Mouse (Mus musculus) limb, embryonic 15.5 days (tissue): ENCODE measurements around the gene Pex11b. TPM values are rescaled to one million over a fixed set of nuclear protein-coding genes. Genes with fewer than 3 reads are reported as not detected.
A peak's percentile ranks its signal among the peaks of the same experiment; 100 is the strongest.

Experiments used
- ATAC-seq: fragments of 200-750 bp; cut with Nextera tagmentation; 2 replicates; pipeline ENCODE4 v1.8.0; 2017; ENCODE audit warnings: low read depth, moderate TSS enrichment; ENCODE audit not compliant: insufficient number of reproducible peaks, low FRiP score, low TSS enrichment
- H3K27ac ChIP-seq: fragments of 300-500 bp; sonication (generic); 2 replicates; pipeline ENCODE4 v1.5.1; 2015; ENCODE audit warnings: moderate library complexity, mild to moderate bottlenecking, inconsistent platforms
- H3K27me3 ChIP-seq: fragments of 300-500 bp; sonication (generic); 2 replicates; pipeline ENCODE4 v1.6.1; 2015; ENCODE audit warnings: inconsistent platforms
- H3K36me3 ChIP-seq: fragments of 300-500 bp; sonication (generic); 2 replicates; pipeline ENCODE4 v1.6.1; 2015; ENCODE audit warnings: inconsistent platforms
- H3K4me1 ChIP-seq: fragments of 300-500 bp; sonication (generic); 2 replicates; pipeline ENCODE4 v1.6.1; 2015; ENCODE audit warnings: inconsistent platforms
- H3K4me2 ChIP-seq: fragments of 300-500 bp; sonication (generic); 2 replicates; pipeline ENCODE4 v1.6.1; 2015; ENCODE audit warnings: mild to moderate bottlenecking, inconsistent platforms
- H3K4me3 ChIP-seq: fragments of 300-500 bp; sonication (generic); 2 replicates; pipeline ENCODE4 v1.5.1; 2015; ENCODE audit warnings: mild to moderate bottlenecking, inconsistent platforms
- H3K9ac ChIP-seq: fragments of 300-500 bp; sonication (generic); 2 replicates; pipeline ENCODE4 v1.6.1; 2015; ENCODE audit warnings: inconsistent platforms
- H3K9me3 ChIP-seq: fragments of 300-500 bp; sonication (generic); 2 replicates; pipeline ENCODE4 v1.6.1; 2016; ENCODE audit warnings: inconsistent platforms
- WGBS: fragments of 180-500 bp; shearing (Covaris S2); methylation state at CpG from one replicate; pipeline ENCODE4 v1.1.7; 2015; 5-methylcytosine and 5-hydroxymethylcytosine counted together
- polyA plus RNA-seq: library from polyadenylated mRNA; unstranded; fragments of >200 nt; fragmentation: Nextera tagmentation; extraction: Ambion mirVana; gene quantifications from 2 replicates; pipeline ENCODE4 v1.2.1, GENCODE M21; 2015

Gene Pex11b
- polyA plus RNA-seq, 1 experiment from 2014 or later, result 56.6 TPM

GRCm38 (mm10) chr3:96629729-96630600 is 5.2 kb upstream of the Pex11b start, which contains the start of gene Rbm8a:
Rbm8a (plus strand) TSS chr3:96629933.
- Histone ChIP-seq H3K9me3 (no peaks in the 10 kb centered on the region), H3K4me3 (peak within 1 kb of the TSS; percentile 57), H3K36me3 (peaks cover 35% of the 10 kb centered on the region), H3K4me1 (peaks cover 20% of the 10 kb centered on the region), H3K4me2 (peak within 1 kb of the TSS; percentile 69), H3K9ac (peak within 1 kb of the TSS; percentile 65), H3K27ac (peak within 1 kb of the TSS; percentile 81), H3K27me3 (no peaks in the 10 kb centered on the region)
- WGBS, result under 1% methylated on average over 48 of the region's 48 CpGs
- ATAC-seq, result peak; percentile 93

GRCm38 (mm10) chr3:96632058-96632457 is 3.1 kb upstream of the Pex11b start:
- peaks cover 24% of the 10 kb centered on the region for H3K36me3 ChIP-seq
- no peak overlapping the region for H3K4me2 ChIP-seq
- H3K4me3 ChIP-seq, result no peak overlapping the region
- no peak overlapping the region for H3K9ac ChIP-seq
- no peak for ATAC-seq
- no peak overlapping the region for H3K27ac ChIP-seq
- peaks cover 35% of the 10 kb centered on the region for H3K4me1 ChIP-seq
- H3K27me3 ChIP-seq, result no peaks in the 10 kb centered on the region
- no peaks in the 10 kb centered on the region for H3K9me3 ChIP-seq

- H3K9me3 ChIP-seq, result no peaks in the 10 kb centered on the region
- peaks cover 30% of the 10 kb centered on the region for H3K4me1 ChIP-seq
- H3K9ac ChIP-seq, result no peak overlapping the region
- WGBS, result 65% methylated on average over 1 of the region's 1 CpGs
- no peak overlapping the region for H3K27ac ChIP-seq
- H3K4me2 ChIP-seq, result no peak overlapping the region
- H3K4me3 ChIP-seq, result no peak overlapping the region
- no peak for ATAC-seq
- H3K27me3 ChIP-seq, result no peaks in the 10 kb centered on the region
- H3K36me3 ChIP-seq, result peaks cover 43% of the 10 kb centered on the region
Measured at GRCm38 (mm10) chr3:96634015-96634414, 1.2 kb upstream of the Pex11b start.

- Histone ChIP-seq H3K36me3 (peaks cover 59% of the 10 kb centered on the region), H3K27ac (peak overlapping the region; percentile 90), H3K9me3 (no peaks in the 10 kb centered on the region), H3K27me3 (no peaks in the 10 kb centered on the region), H3K4me1 (peaks cover 21% of the 10 kb centered on the region), H3K9ac (peak overlapping the region; percentile 95), H3K4me3 (peak overlapping the region; percentile 90), H3K4me2 (peak overlapping the region; percentile 57)
- ATAC-seq, result no peak
- 8% methylated on average over 15 of the region's 15 CpGs for WGBS
Measured at GRCm38 (mm10) chr3:96635906-96636305, 730 bp downstream of the Pex11b start.

GRCm38 (mm10) chr3:96636448-96636847 is 1.3 kb downstream of the Pex11b start:
- Histone ChIP-seq H3K9me3 (no peaks in the 10 kb centered on the region), H3K27ac (no peak overlapping the region), H3K27me3 (no peaks in the 10 kb centered on the region), H3K36me3 (peaks cover 61% of the 10 kb centered on the region), H3K4me3 (peak overlapping the region; percentile 90), H3K4me2 (peak overlapping the region; percentile 57), H3K9ac (0 out of 2 replicates have a peak overlapping the region, but pooled peaks have one; percentile 95), H3K4me1 (peaks cover 21% of the 10 kb centered on the region)
- no peak for ATAC-seq
- 69% methylated on average over 11 of the region's 11 CpGs for WGBS

- H3K4me1 ChIP-seq, result peaks cover 21% of the 10 kb centered on the region
- no peaks in the 10 kb centered on the region for H3K27me3 ChIP-seq
- no peaks in the 10 kb centered on the region for H3K9me3 ChIP-seq
- peaks cover 56% of the 10 kb centered on the region for H3K36me3 ChIP-seq
- no peak overlapping the region for H3K4me2 ChIP-seq
- ATAC-seq, result no peak
- 85% methylated on average over 1 of the region's 1 CpGs for WGBS
- no peak overlapping the region for H3K9ac ChIP-seq
- no peak overlapping the region for H3K27ac ChIP-seq
- no peak overlapping the region for H3K4me3 ChIP-seq
Measured at GRCm38 (mm10) chr3:96639219-96639618, 4.0 kb downstream of the Pex11b start.

GRCm38 (mm10) chr3:96645018-96645649 is 10.0 kb downstream of the Pex11b start, which contains the start of gene Itga10:
Itga10 (plus strand) TSS chr3:96645584.
- WGBS, result 58% methylated on average over 7 of the region's 7 CpGs
- Histone ChIP-seq H3K9ac (no peak within 1 kb of the TSS), H3K4me2 (peak within 1 kb of the TSS; percentile 20; the same call in 1 of the 2 replicates), H3K9me3 (no peaks in the 10 kb centered on the region), H3K36me3 (peaks cover 50% of the 10 kb centered on the region), H3K4me3 (peak within 1 kb of the TSS; percentile 21), H3K27ac (peak within 1 kb of the TSS; percentile 67), H3K27me3 (no peaks in the 10 kb centered on the region), H3K4me1 (0 out of 2 replicates have a peak, but pooled peaks cover 4% of the 10 kb centered on the region)
- ATAC-seq, result peak; percentile 64; the same call in 1 of the 2 replicates

- WGBS, result 87% methylated on average over 3 of the region's 3 CpGs
- H3K36me3 ChIP-seq, result peaks cover 44% of the 10 kb centered on the region
- no peak overlapping the region for H3K27ac ChIP-seq
- no peak overlapping the region for H3K9ac ChIP-seq
- H3K4me2 ChIP-seq, result no peak overlapping the region
- no peaks in the 10 kb centered on the region for H3K9me3 ChIP-seq
- H3K27me3 ChIP-seq, result no peaks in the 10 kb centered on the region
- ATAC-seq, result no peak
- no peak overlapping the region for H3K4me3 ChIP-seq
- 0 out of 2 replicates have a peak, but pooled peaks cover 4% of the 10 kb centered on the region for H3K4me1 ChIP-seq
Measured at GRCm38 (mm10) chr3:96647365-96647764, 12.2 kb downstream of the Pex11b start.

GRCm38 (mm10) chr3:96660901-96661300 is 25.7 kb downstream of the Pex11b start:
- H3K27me3 ChIP-seq, result no peaks in the 10 kb centered on the region
- no peak for ATAC-seq
- WGBS, result 81% methylated on average over 2 of the region's 2 CpGs
- H3K9me3 ChIP-seq, result no peaks in the 10 kb centered on the region
- H3K4me1 ChIP-seq, result peaks cover 19% of the 10 kb centered on the region
- H3K27ac ChIP-seq, result no peak overlapping the region
- H3K36me3 ChIP-seq, result peaks cover 23% of the 10 kb centered on the region; the same call in 1 of the 2 replicates
- no peak overlapping the region for H3K4me2 ChIP-seq
- no peak overlapping the region for H3K4me3 ChIP-seq
- no peak overlapping the region for H3K9ac ChIP-seq

- Histone ChIP-seq H3K9me3 (no peaks in the 10 kb centered on the region), H3K9ac (no peak overlapping the region), H3K27me3 (no peaks in the 10 kb centered on the region), H3K4me1 (peaks cover 19% of the 10 kb centered on the region), H3K27ac (peak overlapping the region; percentile 90), H3K36me3 (peaks cover 6% of the 10 kb centered on the region; the same call in 1 of the 2 replicates), H3K4me3 (peak overlapping the region; percentile 12; the same call in 1 of the 2 replicates), H3K4me2 (peak overlapping the region; percentile 49)
- 32% methylated on average over 8 of the region's 8 CpGs for WGBS
- no peak for ATAC-seq
Measured at GRCm38 (mm10) chr3:96662731-96663316, 27.6 kb downstream of the Pex11b start.

- no peaks in the 10 kb centered on the region for H3K27me3 ChIP-seq
- H3K4me1 ChIP-seq, result peaks cover 19% of the 10 kb centered on the region
- peak overlapping the region; percentile 90 for H3K27ac ChIP-seq
- peak overlapping the region; percentile 30 for H3K4me3 ChIP-seq
- no peak overlapping the region for H3K9ac ChIP-seq
- no peaks in the 10 kb centered on the region for H3K9me3 ChIP-seq
- peak overlapping the region; percentile 49 for H3K4me2 ChIP-seq
- 5% methylated on average over 18 of the region's 18 CpGs for WGBS
- peak; percentile 91 for ATAC-seq
- peaks cover 3% of the 10 kb centered on the region; the same call in 1 of the 2 replicates for H3K36me3 ChIP-seq
Measured at GRCm38 (mm10) chr3:96663432-96664239, 28.5 kb downstream of the Pex11b start.
